Mouse (Mus musculus) kidney, embryonic 15.5 days (tissue): ENCODE results near the gene Pcsk2. TPM values are rescaled to one million over a fixed set of nuclear protein-coding genes. Genes with fewer than 3 reads are reported as not detected.

Experiments used
- ATAC-seq: fragments of 200-750 bp; cut with Nextera tagmentation; replicated peaks from 2 replicates; pipeline ENCODE4 v1.8.0; 2017; ENCODE audit warnings: moderate TSS enrichment; ENCODE audit not compliant: low FRiP score
- H3K27ac ChIP-seq: fragments of 300-500 bp; sonication (generic); 2 replicates; pipeline ENCODE4 v1.5.1; 2015; ENCODE audit warnings: mild to moderate bottlenecking, inconsistent platforms
- H3K27me3 ChIP-seq: fragments of 300-500 bp; sonication (generic); 2 replicates; pipeline ENCODE4 v1.6.1; 2015; ENCODE audit warnings: inconsistent platforms
- H3K36me3 ChIP-seq: fragments of 300-500 bp; sonication (generic); 2 replicates; pipeline ENCODE4 v1.6.1; 2015; ENCODE audit warnings: inconsistent platforms
- H3K4me1 ChIP-seq: fragments of 300-500 bp; sonication (generic); 2 replicates; pipeline ENCODE4 v1.6.1; 2015; ENCODE audit warnings: inconsistent platforms
- H3K4me2 ChIP-seq: fragments of 300-500 bp; sonication (generic); 2 replicates; pipeline ENCODE4 v1.6.1; 2015; ENCODE audit warnings: moderate library complexity, mild to moderate bottlenecking, inconsistent platforms
- H3K4me3 ChIP-seq: fragments of 300-500 bp; sonication (generic); replicated peaks from 2 replicates; pipeline ENCODE4 v1.5.1; 2015; ENCODE audit warnings: mild to moderate bottlenecking, inconsistent platforms
- H3K9ac ChIP-seq: fragments of 300-500 bp; sonication (generic); 2 replicates; pipeline ENCODE4 v1.6.1; 2015; ENCODE audit warnings: mild to moderate bottlenecking, inconsistent platforms
- H3K9me3 ChIP-seq: fragments of 300-500 bp; sonication (generic); replicated peaks from 2 replicates; pipeline ENCODE4 v1.6.1; 2016; ENCODE audit warnings: inconsistent platforms
- WGBS: fragments of 180-500 bp; shearing (Covaris S2); methylation state at CpG from one replicate; pipeline ENCODE4 v1.1.7; 2015; ENCODE audit warnings: mixed read lengths; 5-methylcytosine and 5-hydroxymethylcytosine counted together
- polyA plus RNA-seq: library from polyadenylated mRNA; unstranded; fragments of >200 nt; fragmentation: Nextera tagmentation; extraction: Ambion mirVana; gene quantifications from 2 replicates; pipeline ENCODE4 v1.2.1, GENCODE M21; 2015

Gene Pcsk2
- polyA plus RNA-seq, 1 experiment from 2014 or later, result 1.9 TPM

GRCm38 (mm10) chr2:143743081-143743480 is 197.1 kb downstream of the Pcsk2 start:
- Histone ChIP-seq H3K27ac (no peak overlapping the region), H3K4me3 (no peak overlapping the region), H3K4me1 (no peaks in the 10 kb centered on the region), H3K4me2 (no peak overlapping the region), H3K27me3 (no peaks in the 10 kb centered on the region), H3K9ac (no peak overlapping the region), H3K36me3 (no peaks in the 10 kb centered on the region), H3K9me3 (no peaks in the 10 kb centered on the region)
- no peak for ATAC-seq
- 58% methylated on average over 4 of the region's 4 CpGs for WGBS

- no peak for ATAC-seq
- no peak overlapping the region for H3K27ac ChIP-seq
These were observed 206.3 kb downstream of the Pcsk2 start for GRCm38 (mm10) chr2:143752051-143752788.

GRCm38 (mm10) chr2:143776448-143776847 is 230.5 kb downstream of the Pcsk2 start:
- Histone ChIP-seq H3K4me3 (no peak overlapping the region), H3K27ac (no peak overlapping the region), H3K9ac (no peak overlapping the region), H3K36me3 (no peaks in the 10 kb centered on the region), H3K4me2 (no peak overlapping the region), H3K4me1 (no peaks in the 10 kb centered on the region), H3K9me3 (no peaks in the 10 kb centered on the region), H3K27me3 (no peaks in the 10 kb centered on the region)
- ATAC-seq, result no peak
- 7% methylated on average over 4 of the region's 4 CpGs for WGBS

More at GRCm38 (mm10) chr2:143752051-143752788, 206.3 kb downstream of the Pcsk2 start:
- Histone ChIP-seq H3K4me1 (no peaks in the 10 kb centered on the region), H3K9me3 (no peaks in the 10 kb centered on the region), H3K27me3 (no peaks in the 10 kb centered on the region), H3K9ac (no peak overlapping the region), H3K4me3 (no peak overlapping the region), H3K4me2 (no peak overlapping the region), H3K36me3 (no peaks in the 10 kb centered on the region)
- WGBS, result 40% methylated on average over 9 of the region's 9 CpGs

GRCm38 (mm10) chr2:143780310-143780709 is 234.4 kb downstream of the Pcsk2 start:
- no peak for ATAC-seq
- H3K9ac ChIP-seq, result no peak overlapping the region
- H3K27ac ChIP-seq, result no peak overlapping the region
- H3K4me2 ChIP-seq, result no peak overlapping the region
- no peak overlapping the region for H3K4me3 ChIP-seq
- H3K4me1 ChIP-seq, result no peaks in the 10 kb centered on the region
- H3K9me3 ChIP-seq, result no peaks in the 10 kb centered on the region
- H3K36me3 ChIP-seq, result no peaks in the 10 kb centered on the region
- 85% methylated on average over 2 of the region's 2 CpGs for WGBS
- no peaks in the 10 kb centered on the region for H3K27me3 ChIP-seq

GRCm38 (mm10) chr2:143789911-143790310 is 244.0 kb downstream of the Pcsk2 start:
- no peak overlapping the region for H3K27ac ChIP-seq
- H3K4me3 ChIP-seq, result no peak overlapping the region
- no peak overlapping the region for H3K9ac ChIP-seq
- H3K27me3 ChIP-seq, result no peaks in the 10 kb centered on the region
- no peak for ATAC-seq
- H3K4me2 ChIP-seq, result no peak overlapping the region
- no peaks in the 10 kb centered on the region for H3K36me3 ChIP-seq
- H3K4me1 ChIP-seq, result no peaks in the 10 kb centered on the region
- 83% methylated on average over 5 of the region's 5 CpGs for WGBS
- no peaks in the 10 kb centered on the region for H3K9me3 ChIP-seq

- no peaks in the 10 kb centered on the region for H3K9me3 ChIP-seq
- no peak for ATAC-seq
- no peaks in the 10 kb centered on the region for H3K4me1 ChIP-seq
- WGBS, result 87% methylated on average over 4 of the region's 4 CpGs
- no peaks in the 10 kb centered on the region for H3K36me3 ChIP-seq
- H3K27ac ChIP-seq, result no peak overlapping the region
- H3K4me3 ChIP-seq, result no peak overlapping the region
- H3K27me3 ChIP-seq, result no peaks in the 10 kb centered on the region
- no peak overlapping the region for H3K4me2 ChIP-seq
- no peak overlapping the region for H3K9ac ChIP-seq
These were observed 249.9 kb downstream of the Pcsk2 start for GRCm38 (mm10) chr2:143795858-143796257.

- no peak overlapping the region for H3K4me3 ChIP-seq
These were observed 250.5 kb downstream of the Pcsk2 start for GRCm38 (mm10) chr2:143796335-143797013.

GRCm38 (mm10) chr2:143801097-143801496 is 255.1 kb downstream of the Pcsk2 start:
- no peaks in the 10 kb centered on the region for H3K9me3 ChIP-seq
- H3K4me3 ChIP-seq, result no peak overlapping the region
- H3K27ac ChIP-seq, result no peak overlapping the region
- H3K27me3 ChIP-seq, result no peaks in the 10 kb centered on the region
- H3K4me2 ChIP-seq, result no peak overlapping the region
- peaks cover 2% of the 10 kb centered on the region; the same call in 1 of the 2 replicates for H3K4me1 ChIP-seq
- ATAC-seq, result no peak
- H3K9ac ChIP-seq, result no peak overlapping the region
- 69% methylated on average over 5 of the region's 5 CpGs for WGBS
- no peaks in the 10 kb centered on the region for H3K36me3 ChIP-seq

More at GRCm38 (mm10) chr2:143796335-143797013, 250.5 kb downstream of the Pcsk2 start:
- no peaks in the 10 kb centered on the region for H3K9me3 ChIP-seq
- H3K27me3 ChIP-seq, result no peaks in the 10 kb centered on the region
- no peak for ATAC-seq
- H3K4me1 ChIP-seq, result no peaks in the 10 kb centered on the region
- no peak overlapping the region for H3K4me2 ChIP-seq
- no peaks in the 10 kb centered on the region for H3K36me3 ChIP-seq
- no peak overlapping the region for H3K9ac ChIP-seq
- no peak overlapping the region for H3K27ac ChIP-seq
- WGBS, result 73% methylated on average over 4 of the region's 4 CpGs

- peak; percentile 91 for ATAC-seq
- H3K9ac ChIP-seq, result no peak overlapping the region
- H3K9me3 ChIP-seq, result no peaks in the 10 kb centered on the region
- H3K4me2 ChIP-seq, result 0 out of 2 replicates have a peak overlapping the region, but pooled peaks have one; percentile 12
- H3K27me3 ChIP-seq, result no peaks in the 10 kb centered on the region
- no peak overlapping the region for H3K4me3 ChIP-seq
- peak overlapping the region; percentile 73 for H3K27ac ChIP-seq
- no peaks in the 10 kb centered on the region for H3K36me3 ChIP-seq
- WGBS, result 45% methylated on average over 15 of the region's 15 CpGs
- H3K4me1 ChIP-seq, result peaks cover 10% of the 10 kb centered on the region; the same call in 1 of the 2 replicates
These were observed 260.4 kb downstream of the Pcsk2 start for GRCm38 (mm10) chr2:143806140-143806923.

GRCm38 (mm10) chr2:143806924-143807664 is 261.1 kb downstream of the Pcsk2 start:
- 68% methylated on average over 9 of the region's 9 CpGs for WGBS
- ATAC-seq, result peak; percentile 77
- no peak overlapping the region for H3K4me3 ChIP-seq
- H3K27me3 ChIP-seq, result no peaks in the 10 kb centered on the region
- peaks cover 11% of the 10 kb centered on the region; the same call in 1 of the 2 replicates for H3K4me1 ChIP-seq
- 0 out of 2 replicates have a peak overlapping the region, but pooled peaks have one; percentile 12 for H3K4me2 ChIP-seq
- H3K9ac ChIP-seq, result no peak overlapping the region
- H3K27ac ChIP-seq, result peak overlapping the region; percentile 73
- H3K36me3 ChIP-seq, result no peaks in the 10 kb centered on the region
- no peaks in the 10 kb centered on the region for H3K9me3 ChIP-seq

GRCm38 (mm10) chr2:143808789-143809188 is 262.8 kb downstream of the Pcsk2 start:
- no peak overlapping the region for H3K4me3 ChIP-seq
- H3K36me3 ChIP-seq, result no peaks in the 10 kb centered on the region
- no peak overlapping the region for H3K9ac ChIP-seq
- no peaks in the 10 kb centered on the region for H3K27me3 ChIP-seq
- no peak overlapping the region for H3K4me2 ChIP-seq
- H3K27ac ChIP-seq, result no peak overlapping the region
- no peak for ATAC-seq
- peaks cover 14% of the 10 kb centered on the region; the same call in 1 of the 2 replicates for H3K4me1 ChIP-seq
- WGBS, result 66% methylated on average over 5 of the region's 5 CpGs
- no peaks in the 10 kb centered on the region for H3K9me3 ChIP-seq
